Mouse (Mus musculus): ENCODE data around the gene Pcbp3.

Gene Pcbp3

DNA sequence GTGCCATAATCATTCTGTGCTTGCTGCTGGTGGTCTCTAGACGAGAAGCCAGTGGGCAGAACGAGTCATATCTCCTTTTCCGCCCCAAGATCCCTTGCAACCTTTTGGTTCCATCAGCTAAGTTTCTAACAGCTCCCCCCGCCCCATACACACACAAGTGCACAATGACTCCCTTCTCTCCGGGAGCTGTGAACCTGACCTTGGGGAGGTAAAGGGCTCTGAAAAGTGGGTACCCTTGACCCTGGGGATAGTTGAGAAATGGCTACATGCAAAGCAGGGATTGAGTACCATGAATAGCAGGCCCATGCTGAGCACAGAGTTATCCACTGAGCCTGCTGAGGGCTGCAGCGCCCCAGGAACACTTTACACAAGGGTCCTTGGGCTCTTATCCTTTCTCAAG lies 229.3 kb downstream of the Pcbp3 start:
- no peak for DNase-seq (ENCODE audit: low spot score in 2 of 2)

- no peak for DNase-seq (ENCODE audit: low spot score in 2 of 2)
These were observed 230.0 kb downstream of the Pcbp3 start for GRCm38 (mm10) chr10:76731621-76732239.

DNA sequence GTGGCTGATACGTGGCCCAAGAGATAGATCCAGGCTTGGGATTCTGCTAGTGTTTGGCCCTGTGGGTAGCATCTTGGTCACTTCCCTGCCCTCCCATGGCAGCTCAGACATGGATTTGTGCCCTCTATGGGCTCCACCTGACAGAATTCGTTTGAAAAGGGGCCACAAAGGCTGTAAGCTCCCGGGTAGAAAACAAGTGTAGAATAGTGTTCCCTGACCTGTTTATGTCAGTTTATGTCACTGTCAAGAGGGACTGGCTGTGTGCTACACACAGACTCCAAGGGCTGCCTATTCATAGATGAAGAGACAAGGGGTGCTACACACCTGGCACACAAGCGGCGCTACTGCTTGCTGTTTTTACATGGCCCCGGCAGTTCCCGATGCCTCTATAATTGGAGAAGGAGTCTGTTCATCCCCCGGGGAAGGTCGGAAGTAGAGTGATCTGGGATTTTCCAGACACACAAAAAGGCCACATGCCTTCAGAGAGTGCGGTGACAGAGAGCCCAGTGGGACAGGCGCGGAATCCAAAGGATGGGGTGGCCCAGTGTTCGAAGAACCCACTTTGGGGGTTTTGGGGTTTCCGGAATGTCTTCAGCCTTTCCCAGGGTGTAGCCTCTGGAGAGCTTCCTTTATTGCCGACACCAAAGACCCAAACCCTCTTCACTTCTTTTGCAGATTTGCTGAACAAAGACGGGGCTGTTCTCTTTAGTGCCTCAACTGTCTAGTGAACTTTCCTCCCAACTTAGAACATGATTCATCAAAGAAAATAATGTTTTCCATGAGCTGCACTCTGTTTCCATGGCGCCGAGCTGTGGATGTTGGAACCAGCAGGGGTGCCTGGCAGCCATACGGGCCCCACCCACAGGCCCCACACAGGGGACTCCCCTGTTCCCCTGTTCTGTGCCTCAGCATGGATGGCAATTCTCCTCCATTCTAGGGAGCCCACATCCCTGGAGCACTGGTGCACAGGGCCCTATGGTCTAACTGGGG lies 231.8 kb downstream of the Pcbp3 start:
- DNase-seq (ENCODE audit: low spot score in 2 of 2) = peak in 1 of 2 experiments; percentile 59

- DNase-seq (ENCODE audit: low spot score in 2 of 2) = peak; percentile 41 to 67
These were observed 233.3 kb downstream of the Pcbp3 start for GRCm38 (mm10) chr10:76728369-76728768.

DNA sequence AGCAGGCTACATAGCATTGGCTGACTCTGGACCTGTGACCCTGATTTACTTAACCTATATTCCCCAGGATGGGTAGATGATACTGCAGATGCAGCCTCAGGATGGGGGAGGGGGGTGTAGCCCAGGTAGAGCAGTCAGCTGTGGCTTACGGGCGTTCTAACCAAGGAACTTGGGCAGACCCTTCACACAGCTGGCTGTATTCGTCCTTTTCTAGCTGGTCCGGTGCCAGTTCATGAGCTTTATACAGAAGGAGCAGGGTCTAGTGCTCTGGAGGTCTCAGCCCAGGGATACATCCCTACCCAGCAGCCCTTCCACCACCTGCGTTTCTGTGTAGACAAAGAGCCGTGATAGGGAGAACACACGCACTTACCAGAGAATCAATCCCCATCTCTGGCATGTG lies 234.4 kb downstream of the Pcbp3 start:
- DNase-seq (ENCODE audit: low spot score in 2 of 2) = no peak

DNA sequence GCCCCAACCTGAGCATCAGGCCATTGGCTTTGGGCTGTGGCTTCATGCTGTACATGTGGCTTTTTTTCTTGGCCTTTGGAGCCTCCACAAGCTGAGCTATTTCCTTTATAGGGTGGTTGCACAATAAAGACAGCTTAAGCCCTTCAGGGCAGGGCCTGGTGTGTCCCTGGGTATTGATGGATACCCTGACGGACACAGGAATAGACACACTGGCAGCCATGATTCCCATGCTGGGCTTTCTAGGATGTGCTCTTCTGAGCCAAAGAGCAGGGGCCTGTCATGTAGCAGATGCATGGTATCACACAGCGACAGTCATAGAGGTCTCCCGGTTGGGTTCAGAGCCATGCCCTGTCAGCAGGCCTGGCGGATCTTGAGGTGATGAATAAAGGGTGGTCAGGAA lies 234.8 kb downstream of the Pcbp3 start:
- DNase-seq (ENCODE audit: low spot score in 2 of 2) = no peak

DNA sequence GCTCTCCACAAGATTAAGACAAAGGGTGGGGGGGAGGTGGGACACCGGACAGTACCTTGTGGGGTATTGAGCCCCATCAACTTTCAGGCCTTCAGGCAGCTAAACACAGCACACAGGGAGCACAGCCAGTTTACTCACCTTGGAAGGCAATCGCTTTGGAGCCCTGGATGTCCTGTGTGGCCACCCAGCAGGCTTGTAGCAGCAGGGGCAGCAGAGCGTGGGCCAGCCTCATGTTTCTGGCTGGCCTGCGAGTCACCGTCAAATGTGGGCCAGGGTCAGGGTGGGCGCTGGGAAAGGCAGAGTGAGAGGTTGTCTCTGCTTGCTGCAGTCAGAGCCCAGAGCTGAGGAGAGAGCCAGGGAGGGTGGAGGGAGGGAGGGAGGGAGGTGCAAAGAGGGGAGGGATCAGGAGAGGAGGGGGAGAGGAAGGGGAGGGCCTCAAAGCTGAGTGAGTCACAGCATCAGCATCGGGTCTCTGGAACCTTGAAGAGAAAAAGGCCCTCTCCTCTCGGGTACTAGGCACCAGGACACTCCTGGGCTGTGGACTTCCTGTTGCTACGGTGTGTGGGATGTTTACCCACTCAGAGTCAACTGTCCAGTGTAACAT lies 235.9 kb downstream of the Pcbp3 start, which contains the start of gene Col6a1:
Gene Col6a1, minus strand, starts transcription at position 487 of the 604 bp plus-strand sequence.
- no peak for DNase-seq (ENCODE audit: low spot score in 2 of 2)

DNA sequence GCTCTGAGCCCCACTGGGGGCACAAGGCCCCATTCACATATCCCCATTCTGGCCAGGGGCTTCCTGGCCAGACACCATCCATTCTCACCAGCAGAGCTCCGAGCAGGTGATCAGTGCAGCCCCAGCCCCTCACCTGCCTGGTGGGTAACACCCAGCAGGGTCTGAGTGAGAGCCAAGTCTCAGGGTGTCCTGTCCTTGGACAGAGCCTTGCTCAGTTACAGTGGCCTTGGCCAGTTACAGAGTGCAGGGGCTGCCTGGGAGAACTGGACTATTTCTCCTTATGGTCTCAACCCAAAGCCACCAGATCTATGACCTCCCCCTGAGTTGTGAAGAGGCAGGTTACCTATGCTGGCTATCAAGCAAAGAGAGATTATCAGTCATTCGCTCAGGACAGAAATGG lies 236.6 kb downstream of the Pcbp3 start:
- DNase-seq (ENCODE audit: low spot score in 2 of 2) = no peak

- DNase-seq (ENCODE audit: low spot score in 2 of 2) = no peak
These were observed 237.4 kb downstream of the Pcbp3 start for GRCm38 (mm10) chr10:76724231-76724736.

DNA sequence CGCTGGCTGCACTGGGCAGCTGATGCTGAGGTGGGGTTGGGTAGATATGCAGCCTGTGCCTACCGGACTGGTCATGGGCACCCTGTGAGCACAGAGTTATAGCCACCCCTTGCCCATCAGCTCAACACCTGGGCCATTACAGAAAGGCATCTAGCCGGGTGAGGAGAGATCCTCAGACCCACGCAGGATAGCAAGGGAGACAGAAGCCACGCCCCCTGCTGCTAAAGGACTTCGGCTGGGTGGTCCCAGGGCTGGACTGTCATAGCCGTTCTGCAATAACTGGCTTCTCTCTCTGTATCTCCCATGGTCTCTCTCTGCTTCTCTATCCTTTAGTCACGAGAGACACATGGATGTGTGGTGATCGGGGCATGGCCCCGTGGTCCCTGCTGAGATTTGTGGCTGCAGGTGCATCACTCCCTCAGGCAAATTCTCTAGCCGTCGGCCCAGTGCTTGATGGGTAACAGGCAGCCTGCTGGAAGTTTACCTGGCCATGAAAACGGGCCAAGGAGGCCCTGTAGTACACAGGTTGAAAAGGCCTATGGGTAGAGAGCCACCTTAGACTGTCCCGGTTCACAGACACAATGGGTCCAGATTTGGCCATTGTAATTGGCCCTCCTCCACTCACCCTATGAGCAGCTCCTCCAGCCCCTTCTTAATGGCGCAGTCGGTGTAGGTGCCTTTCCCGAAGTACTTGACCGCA lies 238.8 kb downstream of the Pcbp3 start:
- DNase-seq (ENCODE audit: low spot score in 2 of 2) = no peak

- DNase-seq (ENCODE audit: low spot score in 2 of 2) = no peak
These were observed 239.9 kb downstream of the Pcbp3 start for GRCm38 (mm10) chr10:76721746-76722145.

GRCm38 (mm10) chr10:76721216-76721615 lies 240.5 kb downstream of the Pcbp3 start:
- no peak for DNase-seq (ENCODE audit: low spot score in 2 of 2)

GRCm38 (mm10) chr10:76717631-76718030 lies 244.1 kb downstream of the Pcbp3 start:
- DNase-seq (ENCODE audit: low spot score in 2 of 2) = no peak

DNA sequence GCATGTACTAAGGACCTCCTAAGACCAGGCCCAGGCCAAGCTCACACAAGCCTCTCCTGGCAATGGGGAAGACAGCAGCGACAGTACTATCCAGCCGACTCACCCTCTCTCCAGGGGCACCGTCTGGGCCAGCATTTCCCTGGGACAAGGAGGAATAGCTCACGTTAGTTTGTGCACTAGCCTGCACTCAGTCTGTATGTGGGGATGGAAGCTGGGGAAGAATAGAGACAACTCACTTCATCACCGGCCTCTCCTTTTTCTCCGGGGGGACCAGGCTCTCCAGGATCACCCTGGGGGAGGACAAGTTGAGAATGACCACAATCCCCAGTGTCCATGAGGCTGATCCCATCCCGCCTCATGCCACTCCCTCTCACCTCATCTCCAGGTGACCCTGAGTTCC lies 244.7 kb downstream of the Pcbp3 start:
- no peak for DNase-seq (ENCODE audit: low spot score in 2 of 2)

DNA sequence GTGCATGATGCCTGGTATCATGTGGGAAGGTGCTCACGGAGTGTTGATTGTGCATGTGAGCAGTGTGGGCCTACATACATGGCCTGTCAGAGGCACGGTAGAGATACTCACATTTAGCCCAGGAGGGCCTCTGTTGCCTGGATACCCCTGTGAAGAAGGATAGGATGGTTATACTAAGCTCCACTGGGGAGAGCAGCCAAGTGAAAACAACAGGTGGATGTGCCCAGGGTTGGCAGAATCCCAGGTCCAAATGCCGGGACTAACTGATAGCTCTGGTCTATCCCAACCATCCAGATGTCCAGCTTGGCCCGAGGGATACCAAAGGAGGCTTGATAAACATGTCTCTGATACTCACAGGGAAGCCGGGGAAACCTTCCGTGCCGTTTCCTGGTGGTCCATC lies 247.4 kb downstream of the Pcbp3 start:
- no peak for DNase-seq (ENCODE audit: low spot score in 2 of 2)

GRCm38 (mm10) chr10:76712500-76712899 lies 249.2 kb downstream of the Pcbp3 start:
- DNase-seq (ENCODE audit: low spot score in 2 of 2) = no peak

Data from urinary bladder, adult 18-20 months (tissue).